Mouse (Mus musculus) ES-E14 (cell line): ENCODE data around the gene Serping1.

ENCODE experiments used
- CHD2 ChIP-seq: IDR thresholded peaks from 2 replicates; pipeline ENCODE4 v1.6.1; 2014; ENCODE audit warnings: mild to moderate bottlenecking, low read depth, low read length, inconsistent platforms
- HCFC1 ChIP-seq: IDR thresholded peaks from 2 replicates; pipeline ENCODE4 v1.6.1; 2012; ENCODE audit warnings: low read length, inconsistent platforms, borderline replicate concordance; ENCODE audit not compliant: insufficient read depth
- MAFK ChIP-seq: IDR thresholded peaks from 2 replicates; pipeline ENCODE4 v1.6.1; 2014; ENCODE audit warnings: mild to moderate bottlenecking, low read depth, low read length, inconsistent platforms; ENCODE audit not compliant: insufficient read depth
- ZC3H11A ChIP-seq: IDR thresholded peaks from 2 replicates; pipeline ENCODE4 v1.6.1; 2012; ENCODE audit warnings: low read depth, mild to moderate bottlenecking, inconsistent platforms, low read length, borderline replicate concordance
- ZNF384 ChIP-seq: IDR thresholded peaks from 2 replicates; pipeline ENCODE4 v1.6.1; 2012; ENCODE audit warnings: low read depth, low read length, inconsistent platforms

DNA sequence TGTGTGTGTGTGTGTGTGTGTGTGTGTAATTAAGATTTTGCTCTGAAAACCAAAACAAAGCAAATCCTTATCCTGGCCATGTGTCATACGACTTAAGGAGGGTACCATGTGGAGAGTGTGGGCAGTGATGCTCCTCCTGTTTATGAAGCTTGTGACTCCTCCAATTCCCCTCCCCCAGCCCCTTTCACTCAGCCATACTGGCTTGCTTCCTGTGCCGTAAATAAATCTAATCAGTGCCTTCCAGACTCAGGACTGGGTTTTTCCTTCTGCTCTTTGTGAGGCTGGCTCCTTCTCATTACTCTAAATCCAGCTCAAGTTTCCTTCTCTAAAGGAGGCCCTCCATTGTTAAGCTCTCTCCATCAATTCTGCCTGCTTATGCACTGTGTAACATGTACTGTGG, 48.0 kb upstream of the Serping1 start:
- TF ChIP-seq MAFK: no peak
- TF ChIP-seq HCFC1: no peak
- TF ChIP-seq ZC3H11A: no peak
- TF ChIP-seq CHD2: no peak
- TF ChIP-seq ZNF384: no peak
